Mouse (Mus musculus): ENCODE measurements around the gene Scd2.
A peak's percentile ranks its signal among the peaks of the same experiment; 100 is the strongest.
"Not testable (repeated sequence)": the region's sequence is repeated elsewhere in the genome, so short reads cannot be mapped to it uniquely, and the experiment has no call there.

Gene Scd2

GRCm38 (mm10) chr19:44273711-44274110 lies 19.8 kb upstream of the Scd2 start:
- DNase-seq (ENCODE audit: low spot score), result no peak

GRCm38 (mm10) chr19:44274452-44274851 lies 19.0 kb upstream of the Scd2 start:
- DNase-seq (ENCODE audit: low spot score), result no peak

- no peak for DNase-seq (ENCODE audit: low spot score)
Measured at GRCm38 (mm10) chr19:44275418-44275817, 18.1 kb upstream of the Scd2 start.

GRCm38 (mm10) chr19:44276861-44277260 lies 16.6 kb upstream of the Scd2 start:
- no peak for DNase-seq (ENCODE audit: low spot score)

GRCm38 (mm10) chr19:44277931-44278330 lies 15.5 kb upstream of the Scd2 start:
- no peak for DNase-seq (ENCODE audit: low spot score)

- DNase-seq (ENCODE audit: low spot score), result peak; percentile 76
Measured at GRCm38 (mm10) chr19:44280755-44281154, 12.7 kb upstream of the Scd2 start.

- DNase-seq (ENCODE audit: low spot score), result not testable (repeated sequence)
Measured at GRCm38 (mm10) chr19:44281825-44282447, 11.5 kb upstream of the Scd2 start.

- no peak for DNase-seq (ENCODE audit: low spot score)
Measured at GRCm38 (mm10) chr19:44282534-44283156, 10.8 kb upstream of the Scd2 start.

- peak; percentile 8 for DNase-seq (ENCODE audit: low spot score)
Measured at GRCm38 (mm10) chr19:44283157-44284024, 10.1 kb upstream of the Scd2 start.

GRCm38 (mm10) chr19:44284025-44284695 lies 9.3 kb upstream of the Scd2 start:
- DNase-seq (ENCODE audit: low spot score), result peak; percentile 95

GRCm38 (mm10) chr19:44284723-44285122 lies 8.8 kb upstream of the Scd2 start:
- DNase-seq (ENCODE audit: low spot score), result peak; percentile 77

- DNase-seq (ENCODE audit: low spot score), result no peak
Measured at GRCm38 (mm10) chr19:44285554-44285953, 7.9 kb upstream of the Scd2 start.

- peak; percentile 8 for DNase-seq (ENCODE audit: low spot score)
Measured at GRCm38 (mm10) chr19:44286109-44286508, 7.4 kb upstream of the Scd2 start.

- DNase-seq (ENCODE audit: low spot score), result no peak
Measured at GRCm38 (mm10) chr19:44287415-44288110, 5.9 kb upstream of the Scd2 start.

GRCm38 (mm10) chr19:44292083-44292482 lies 1.4 kb upstream of the Scd2 start:
- DNase-seq (ENCODE audit: low spot score), result no peak

GRCm38 (mm10) chr19:44292483-44292882 lies 991 bp upstream of the Scd2 start:
- peak; percentile 68 for DNase-seq (ENCODE audit: low spot score)

- DNase-seq (ENCODE audit: low spot score), result peak; percentile 93
Measured at GRCm38 (mm10) chr19:44293769-44294551, 486 bp downstream of the Scd2 start.

GRCm38 (mm10) chr19:44294588-44295041 lies 1.1 kb downstream of the Scd2 start:
- DNase-seq (ENCODE audit: low spot score), result peak; percentile 87

GRCm38 (mm10) chr19:44295251-44295650 lies 1.8 kb downstream of the Scd2 start:
- DNase-seq (ENCODE audit: low spot score), result peak; percentile 65

- peak; percentile 87 for DNase-seq (ENCODE audit: low spot score)
Measured at GRCm38 (mm10) chr19:44295741-44296140, 2.3 kb downstream of the Scd2 start.

- no peak for DNase-seq (ENCODE audit: low spot score)
Measured at GRCm38 (mm10) chr19:44296186-44296585, 2.7 kb downstream of the Scd2 start.

All from MN1 (cell line).